Mouse (Mus musculus) MEL (cell line): ENCODE measurements around the gene Sbds. TPM values are rescaled to one million over a fixed set of nuclear protein-coding genes. Genes with fewer than 3 reads are reported as not detected.
A peak's percentile ranks its signal among the peaks of the same experiment; 100 is the strongest.

Experiments
- DNase-seq: peaks from one replicate; pipeline ENCODE4 v3.0.0; 2011; ENCODE audit warnings: low read depth, low spot score
- H3K27ac ChIP-seq: 2 replicates; pipeline ENCODE4 v1.5.1; 2012; ENCODE audit warnings: low read depth, mild to moderate bottlenecking, control low read depth, low read length, moderate library complexity; ENCODE audit not compliant: control insufficient read depth
- H3K27me3 ChIP-seq, 2 experiments: fragments of 150-350 bp in 1 of 2; sonication (generic) in 1 of 2; 2 replicates each; pipeline ENCODE4 v1.6.1; 2012; ENCODE audit warnings: low read length in 2 of 2, mild to moderate bottlenecking in 2 of 2, improper control_type of control experiment in 1 of 2, moderate library complexity in 1 of 2; ENCODE audit not compliant: insufficient read depth in 2 of 2, control insufficient read depth in 1 of 2
- H3K36me3 ChIP-seq, 2 experiments: 2 replicates each; pipeline ENCODE4 v1.6.1; 2012 to 2014; ENCODE audit warnings: low read length in 2 of 2, improper control_type of control experiment in 1 of 2, inconsistent platforms in 1 of 2, mild to moderate bottlenecking in 1 of 2; ENCODE audit not compliant: insufficient read depth in 2 of 2, control insufficient read depth in 1 of 2
- H3K4me1 ChIP-seq, 2 experiments: fragments of 150-350 bp in 1 of 2; sonication (generic) in 1 of 2; 2 replicates each; pipeline ENCODE4 v1.6.1; 2012; ENCODE audit warnings: low read length in 2 of 2, improper control_type of control experiment in 1 of 2, mild to moderate bottlenecking in 1 of 2; ENCODE audit not compliant: insufficient read depth in 2 of 2, control insufficient read depth in 1 of 2
- H3K4me3 ChIP-seq, 2 experiments: fragments of 150-350 bp in 1 of 2; sonication (generic) in 1 of 2; 2 replicates each; pipeline ENCODE4 v1.5.1; 2012; ENCODE audit warnings: low read depth in 2 of 2, low read length in 2 of 2, mild to moderate bottlenecking in 2 of 2, moderate library complexity in 2 of 2, control low read depth in 1 of 2, improper control_type of control experiment in 1 of 2; ENCODE audit not compliant: control insufficient read depth in 1 of 2, insufficient read depth in 1 of 2
- H3K79me2 ChIP-seq: 2 replicates; pipeline ENCODE4 v1.6.1; 2012; ENCODE audit warnings: mild to moderate bottlenecking, low read length, moderate library complexity; ENCODE audit not compliant: control insufficient read depth, poor library complexity, insufficient read depth
- H3K9ac ChIP-seq: 2 replicates; pipeline ENCODE4 v1.6.1; 2012; ENCODE audit warnings: low read depth, mild to moderate bottlenecking, control low read depth, low read length, moderate library complexity; ENCODE audit not compliant: control insufficient read depth, poor library complexity, severe bottlenecking
- H3K9me3 ChIP-seq: fragments of 150-350 bp; sonication (generic); replicated peaks from 2 replicates; pipeline ENCODE4 v1.6.1; 2012; ENCODE audit warnings: mild to moderate bottlenecking, low read length, improper control_type of control experiment, moderate library complexity; ENCODE audit not compliant: insufficient read depth
- CHD2 ChIP-seq: IDR thresholded peaks from 2 replicates; pipeline ENCODE4 v1.6.1; 2011; ENCODE audit warnings: low read length, improper control_type of control experiment
- CTCF ChIP-seq, 3 experiments: IDR thresholded peaks in 2 of 3; conservative IDR thresholded peaks in 1 of 3; 2 replicates each; pipeline ENCODE4 v1.5.1; 2011 to 2012; ENCODE audit warnings: low read length in 3 of 3, low read depth in 2 of 3, mild to moderate bottlenecking in 2 of 3, improper control_type of control experiment in 1 of 3, inconsistent platforms in 1 of 3, mixed read lengths in 1 of 3, moderate library complexity in 1 of 3; ENCODE audit not compliant: control insufficient read depth in 1 of 3, insufficient read depth in 1 of 3, poor library complexity in 1 of 3, severe bottlenecking in 1 of 3
- ELF1 ChIP-seq: IDR thresholded peaks from 2 replicates; pipeline ENCODE4 v1.6.1; 2014; ENCODE audit warnings: low read depth, mild to moderate bottlenecking, inconsistent platforms, low read length, improper control_type of control experiment, moderate library complexity
- GATA1 ChIP-seq: IDR thresholded peaks from 2 replicates; pipeline ENCODE4 v1.6.1; 2011; ENCODE audit warnings: low read depth, low read length, improper control_type of control experiment
- HCFC1 ChIP-seq: IDR thresholded peaks from 2 replicates; pipeline ENCODE4 v1.6.1; 2012; ENCODE audit warnings: low read depth, mild to moderate bottlenecking, inconsistent platforms, low read length, improper control_type of control experiment, moderate library complexity
- JUND ChIP-seq: IDR thresholded peaks from 2 replicates; pipeline ENCODE4 v1.6.1; 2011; ENCODE audit warnings: low read depth, mild to moderate bottlenecking, improper control_type of control experiment, low read length
- MAFK ChIP-seq: IDR thresholded peaks from 2 replicates; pipeline ENCODE4 v1.6.1; 2011; ENCODE audit warnings: low read depth, mild to moderate bottlenecking, low read length, improper control_type of control experiment, borderline replicate concordance
- MAX ChIP-seq: IDR thresholded peaks from 2 replicates; pipeline ENCODE4 v1.6.1; 2011; ENCODE audit warnings: low read length, improper control_type of control experiment
- MAZ ChIP-seq: IDR thresholded peaks from 2 replicates; pipeline ENCODE4 v1.6.1; 2012; ENCODE audit warnings: low read depth, mild to moderate bottlenecking, inconsistent platforms, low read length, improper control_type of control experiment
- MEF2A ChIP-seq: IDR thresholded peaks from 2 replicates; pipeline ENCODE4 v1.6.1; 2014; ENCODE audit warnings: low read depth, mild to moderate bottlenecking, inconsistent platforms, low read length, improper control_type of control experiment; ENCODE audit not compliant: poor library complexity, insufficient replicate concordance, severe bottlenecking; ENCODE audit errors: extremely low read depth
- MXI1 ChIP-seq: IDR thresholded peaks from 2 replicates; pipeline ENCODE4 v1.6.1; 2011; ENCODE audit warnings: mild to moderate bottlenecking, low read depth, low read length, improper control_type of control experiment
- MYB ChIP-seq: IDR thresholded peaks from 2 replicates; pipeline ENCODE4 v1.6.1; 2011; ENCODE audit warnings: mild to moderate bottlenecking, low read depth, low read length, improper control_type of control experiment
- NELFE ChIP-seq: IDR thresholded peaks from 2 replicates; pipeline ENCODE4 v1.6.1; 2011; ENCODE audit warnings: low read depth, low read length, improper control_type of control experiment
- NRF1 ChIP-seq: IDR thresholded peaks from 2 replicates; pipeline ENCODE4 v1.6.1; 2014; ENCODE audit warnings: low read depth, mild to moderate bottlenecking, inconsistent platforms, low read length, improper control_type of control experiment, moderate library complexity; ENCODE audit not compliant: poor library complexity, insufficient read depth, severe bottlenecking
- POLR2A ChIP-seq, 2 experiments: IDR thresholded peaks; 2 replicates each; pipeline ENCODE4 v1.6.1; 2011 to 2012; ENCODE audit warnings: low read length in 2 of 2, mild to moderate bottlenecking in 2 of 2, control low read depth in 1 of 2, improper control_type of control experiment in 1 of 2, low read depth in 1 of 2, moderate library complexity in 1 of 2; ENCODE audit not compliant: control insufficient read depth in 1 of 2, insufficient read depth in 1 of 2, poor library complexity in 1 of 2
- POLR2AphosphoS5 ChIP-seq: IDR thresholded peaks from 2 replicates; pipeline ENCODE4 v1.6.1; 2012; ENCODE audit warnings: low read depth, borderline replicate concordance, mild to moderate bottlenecking, inconsistent platforms, low read length, moderate library complexity, mixed read lengths
- RAD21 ChIP-seq: IDR thresholded peaks from 2 replicates; pipeline ENCODE4 v1.6.1; 2011; ENCODE audit warnings: mild to moderate bottlenecking, low read depth, low read length, improper control_type of control experiment
- RCOR1 ChIP-seq: IDR thresholded peaks from 2 replicates; pipeline ENCODE4 v1.6.1; 2012; ENCODE audit warnings: low read depth, mild to moderate bottlenecking, inconsistent platforms, low read length, improper control_type of control experiment
- SIN3A ChIP-seq: IDR thresholded peaks from 2 replicates; pipeline ENCODE4 v1.6.1; 2012; ENCODE audit warnings: low read length, improper control_type of control experiment, inconsistent platforms
- SMC3 ChIP-seq: IDR thresholded peaks from 2 replicates; pipeline ENCODE4 v1.6.1; 2011; ENCODE audit warnings: low read depth, low read length, improper control_type of control experiment
- TAL1 ChIP-seq: IDR thresholded peaks from 2 replicates; pipeline ENCODE4 v1.6.1; 2012; ENCODE audit warnings: mild to moderate bottlenecking, inconsistent platforms, low read length, moderate library complexity, mixed read lengths
- TBP ChIP-seq: IDR thresholded peaks from 2 replicates; pipeline ENCODE4 v1.8.0; 2011; ENCODE audit warnings: low read depth, low read length, improper control_type of control experiment
- TCF12 ChIP-seq: IDR thresholded peaks from 2 replicates; pipeline ENCODE4 v1.6.1; 2014; ENCODE audit warnings: low read depth, mild to moderate bottlenecking, inconsistent platforms, low read length, improper control_type of control experiment, moderate library complexity
- UBTF ChIP-seq: IDR thresholded peaks from 2 replicates; pipeline ENCODE4 v1.6.1; 2012; ENCODE audit warnings: low read depth, mild to moderate bottlenecking, inconsistent platforms, low read length, improper control_type of control experiment, moderate library complexity, borderline replicate concordance; ENCODE audit not compliant: insufficient read depth
- USF1 ChIP-seq: IDR thresholded peaks from 2 replicates; pipeline ENCODE4 v1.6.1; 2014; ENCODE audit warnings: low read depth, mild to moderate bottlenecking, inconsistent platforms, low read length, improper control_type of control experiment, moderate library complexity
- USF2 ChIP-seq, 2 experiments: IDR thresholded peaks; 2 replicates each; pipeline ENCODE4 v1.6.1; 2011 to 2012; ENCODE audit warnings: improper control_type of control experiment in 2 of 2, low read length in 2 of 2, borderline replicate concordance in 1 of 2, inconsistent platforms in 1 of 2, low read depth in 1 of 2, mild to moderate bottlenecking in 1 of 2; ENCODE audit not compliant: insufficient read depth in 1 of 2
- ZC3H11A ChIP-seq: IDR thresholded peaks from 2 replicates; pipeline ENCODE4 v1.6.1; 2012; ENCODE audit warnings: low read depth, mild to moderate bottlenecking, inconsistent platforms, low read length, improper control_type of control experiment
- ZKSCAN1 ChIP-seq: IDR thresholded peaks from 2 replicates; pipeline ENCODE4 v1.6.1; 2012; ENCODE audit warnings: low read depth, mild to moderate bottlenecking, inconsistent platforms, low read length, improper control_type of control experiment, moderate library complexity
- ZMIZ1 ChIP-seq: IDR thresholded peaks from 2 replicates; pipeline ENCODE4 v1.6.1; 2012; ENCODE audit warnings: low read depth, mild to moderate bottlenecking, inconsistent platforms, low read length, improper control_type of control experiment, moderate library complexity
- polyA plus RNA-seq, 2 experiments: library from polyadenylated mRNA; stranded (reverse) in 1 of 2; unstranded in 1 of 2; fragments of >175 nt in 1 of 2; fragments of >200 nt in 1 of 2; gene quantifications; 2 replicates each; pipeline versions ENCODE4 v1.2.1 to v1.2.4; 2012; ENCODE audit warnings: low replicate concordance in 2 of 2, low read depth in 1 of 2; ENCODE audit not compliant: insufficient read length in 2 of 2, insufficient read depth in 1 of 2, missing spikeins in 1 of 2
- total RNA-seq: library from RNA; depleted of rRNA; stranded (reverse); fragments of 300-350 nt; gene quantifications from 2 replicates; pipeline ENCODE4 v1.2.3, GENCODE M21; 2012

The Sbds gene
- total and polyA plus RNA-seq, 3 experiments = 74.7 to 88.1 TPM; not detected in 1

- Histone ChIP-seq H3K4me1 (no peaks in the 10 kb centered on the region), H3K9me3 (no peaks in the 10 kb centered on the region), H3K27ac (no peak overlapping the region), H3K36me3 (peaks cover 0 to 6% of the 10 kb centered on the region in 2 experiments; a peak in 2 of 4 replicates), H3K4me3 (no peak overlapping the region), H3K79me2 (no peaks in the 10 kb centered on the region), H3K27me3 (no peaks in the 10 kb centered on the region), H3K9ac (no peak overlapping the region)
- TF ChIP-seq GATA1 (no peak), MEF2A (no peak), MAX (no peak), UBTF (no peak), CHD2 (no peak), USF2 (IDR thresholded peaks at IDR 0.05; ENCODE audit: borderline replicate concordance in 1 of 2, insufficient read depth in 1 of 2, low read depth in 1 of 2, low read length in 2 of 2) (no peak), NRF1 (no peak), ZC3H11A (no peak), NELFE (no peak), MAFK (no peak), RAD21 (no peak), TCF12 (no peak)
- no peak for DNase-seq
These were observed 43.6 kb upstream of the Sbds start for GRCm38 (mm10) chr5:130298831-130299460.

- Histone ChIP-seq H3K4me3 (no peak overlapping the region), H3K36me3 (peaks cover 0 to 2% of the 10 kb centered on the region in 2 experiments; a peak in 2 of 4 replicates), H3K27me3 (no peaks in the 10 kb centered on the region), H3K79me2 (no peaks in the 10 kb centered on the region), H3K9me3 (no peaks in the 10 kb centered on the region), H3K27ac (no peak overlapping the region), H3K9ac (no peak overlapping the region), H3K4me1 (no peaks in the 10 kb centered on the region)
- peak; percentile 48 for DNase-seq
- TF ChIP-seq POLR2AphosphoS5 = no peak
- TF ChIP-seq UBTF = no peak
- TF ChIP-seq TBP = no peak
- no peak for TF ChIP-seq RCOR1
- TF ChIP-seq RAD21 = peak; percentile 29
- TF ChIP-seq NRF1 = no peak
- no peak for TF ChIP-seq ZKSCAN1
- TF ChIP-seq MEF2A = no peak
- no peak for TF ChIP-seq ELF1
- TF ChIP-seq SMC3 = peak; percentile 51
- TF ChIP-seq HCFC1 = no peak
- peak; percentile 40 to 53 (median 51); a peak in 5 of 6 replicates for TF ChIP-seq CTCF (IDR thresholded peaks at IDR 0.05 in 2 of 3, conservative IDR thresholded peaks at IDR 0.05 in 1 of 3; ENCODE audit: control insufficient read depth in 1 of 3, insufficient read depth in 1 of 3, low read depth in 2 of 3, low read length in 3 of 3, poor library complexity in 1 of 3, severe bottlenecking in 1 of 3)
- no peak for TF ChIP-seq ZMIZ1
- TF ChIP-seq CHD2 = no peak
- TF ChIP-seq USF1 = no peak
- no peak for TF ChIP-seq MXI1
- TF ChIP-seq TAL1 = no peak
- no peak for TF ChIP-seq MAZ
- no peak for TF ChIP-seq MAFK
- TF ChIP-seq POLR2A (IDR thresholded peaks at IDR 0.05; ENCODE audit: control insufficient read depth in 1 of 2, insufficient read depth in 1 of 2, low read depth in 1 of 2, low read length in 2 of 2, poor library complexity in 1 of 2) = no peak
- no peak for TF ChIP-seq SIN3A
- no peak for TF ChIP-seq USF2 (IDR thresholded peaks at IDR 0.05; ENCODE audit: borderline replicate concordance in 1 of 2, insufficient read depth in 1 of 2, low read depth in 1 of 2, low read length in 2 of 2)
- TF ChIP-seq JUND = no peak
- TF ChIP-seq MYB = no peak
These were observed 40.7 kb upstream of the Sbds start for GRCm38 (mm10) chr5:130296071-130296470.
